Mouse (Mus musculus): Measurements from ENCODE around the gene Sergef.

The Sergef gene

GRCm38 (mm10) chr7:46542117-46542516 lies 97.5 kb downstream of the Sergef start:
- CTCF ChIA-PET: no interaction called here

GRCm38 (mm10) chr7:46540616-46541015 lies 99.0 kb downstream of the Sergef start:
- CTCF ChIA-PET: no interaction called here

GRCm38 (mm10) chr7:46536456-46537097 lies 103.0 kb downstream of the Sergef start:
- CTCF ChIA-PET: no interaction called here

DNA sequence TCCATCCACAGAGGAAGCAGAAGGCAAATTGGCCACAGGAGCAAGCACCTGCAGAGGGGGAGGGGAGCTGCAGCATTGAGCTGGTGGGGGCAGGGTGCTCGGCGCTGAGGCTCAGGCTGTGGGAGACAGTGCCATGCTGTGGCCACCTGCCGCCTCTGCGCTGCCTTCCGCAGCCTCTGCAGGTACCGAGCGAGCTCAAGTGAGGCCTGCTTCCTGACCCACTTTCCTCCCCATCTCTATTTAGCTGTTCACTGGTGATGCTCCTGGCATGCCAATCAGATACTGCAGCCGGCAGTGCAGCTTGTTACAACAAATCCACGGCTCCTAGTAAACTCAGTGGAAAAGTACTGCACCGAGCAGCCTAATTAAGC lies 104.2 kb downstream of the Sergef start:
- CTCF ChIA-PET: no interaction called here

GRCm38 (mm10) chr7:46534767-46535428 lies 104.7 kb downstream of the Sergef start:
- CTCF ChIA-PET: no interaction called here

DNA sequence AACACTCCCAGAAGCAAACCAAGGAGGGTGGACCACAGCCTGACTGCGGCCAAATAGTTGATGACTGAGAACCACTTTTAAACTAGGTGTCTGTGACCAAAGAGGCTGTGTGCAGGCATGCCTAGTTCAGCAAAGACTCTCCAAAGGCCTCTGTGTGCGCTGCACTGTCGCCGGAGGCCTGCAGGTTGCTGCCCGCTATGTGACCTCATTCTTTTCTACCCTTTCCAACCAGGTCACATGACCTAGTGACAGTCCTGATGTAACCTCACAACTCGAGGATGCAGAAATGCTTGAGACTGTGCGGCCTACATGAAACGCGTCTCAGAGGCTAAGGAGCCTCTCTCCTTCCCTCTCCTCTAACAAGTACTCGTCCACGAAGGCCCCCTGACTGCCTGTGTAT lies 106.1 kb downstream of the Sergef start:
- CTCF ChIA-PET: no interaction called here

GRCm38 (mm10) chr7:46531345-46531744 lies 108.3 kb downstream of the Sergef start:
- CTCF ChIA-PET: no interaction called here

DNA sequence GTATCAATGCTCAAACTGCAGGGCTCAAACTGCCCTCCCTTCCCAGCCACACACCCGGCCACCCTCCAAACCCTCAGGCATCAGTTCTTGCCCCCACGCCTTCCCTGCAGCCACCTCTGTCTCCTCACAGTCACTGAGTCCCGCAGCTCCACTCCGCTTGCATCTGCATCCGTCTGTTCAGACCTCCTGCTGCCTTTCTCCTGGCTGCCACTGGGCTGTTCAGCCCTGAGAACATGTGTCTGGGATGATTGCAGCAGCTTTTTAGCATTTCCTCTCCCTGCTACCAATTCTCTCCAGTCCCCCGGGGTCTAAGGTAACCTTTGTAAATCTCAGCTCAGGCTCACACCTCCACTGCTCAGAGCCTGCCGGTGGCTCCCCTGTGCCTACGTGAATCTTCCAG lies 109.7 kb downstream of the Sergef start:
- CTCF ChIA-PET: no interaction called here

- CTCF ChIA-PET: no interaction called here
Observed at GRCm38 (mm10) chr7:46529259-46529658, 110.3 kb downstream of the Sergef start.

GRCm38 (mm10) chr7:46526665-46527154 lies 112.9 kb downstream of the Sergef start:
- CTCF ChIA-PET: no interaction called here

DNA sequence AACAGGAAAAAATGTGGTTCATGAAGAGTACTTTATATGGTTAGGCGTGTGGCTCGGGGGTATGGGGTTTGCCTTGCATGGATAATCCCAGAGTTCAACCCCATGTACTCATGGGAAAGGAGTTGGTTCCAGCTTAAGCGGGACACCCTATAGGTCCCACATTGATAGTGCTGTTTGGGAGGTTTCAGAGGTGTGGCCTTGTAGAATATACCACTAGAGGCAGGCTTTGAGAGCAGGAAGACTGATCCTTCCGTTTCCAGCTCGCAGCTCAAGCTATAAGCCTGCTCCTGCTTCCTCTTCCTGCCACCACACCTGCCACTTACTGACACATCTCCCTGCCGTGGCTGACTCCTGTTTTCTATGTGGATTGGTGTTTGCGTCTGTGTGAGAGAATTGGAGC lies 116.4 kb downstream of the Sergef start:
- CTCF ChIA-PET: no interaction called here

GRCm38 (mm10) chr7:46521794-46522193 lies 117.8 kb downstream of the Sergef start:
- CTCF ChIA-PET: no interaction called here

DNA sequence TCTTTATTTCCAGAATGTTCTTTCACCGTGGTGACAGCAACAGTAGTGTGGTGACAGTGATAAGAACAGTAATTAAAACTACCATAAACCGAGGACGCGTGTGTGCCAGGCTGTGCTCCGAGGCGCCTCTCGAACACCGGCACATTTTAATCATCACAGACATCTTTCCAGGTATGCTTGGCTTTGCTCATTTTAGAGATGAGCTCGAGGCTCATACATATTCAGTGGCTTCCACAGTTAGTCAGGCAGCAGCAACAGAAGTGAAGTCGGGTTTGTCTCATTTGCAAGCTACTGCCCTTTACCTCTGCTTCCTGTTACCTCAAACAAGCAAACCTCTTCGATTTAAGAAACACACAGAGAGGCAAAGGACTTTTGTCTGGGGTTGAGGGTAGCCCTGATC lies 120.5 kb downstream of the Sergef start:
- CTCF ChIA-PET: no interaction called here

DNA sequence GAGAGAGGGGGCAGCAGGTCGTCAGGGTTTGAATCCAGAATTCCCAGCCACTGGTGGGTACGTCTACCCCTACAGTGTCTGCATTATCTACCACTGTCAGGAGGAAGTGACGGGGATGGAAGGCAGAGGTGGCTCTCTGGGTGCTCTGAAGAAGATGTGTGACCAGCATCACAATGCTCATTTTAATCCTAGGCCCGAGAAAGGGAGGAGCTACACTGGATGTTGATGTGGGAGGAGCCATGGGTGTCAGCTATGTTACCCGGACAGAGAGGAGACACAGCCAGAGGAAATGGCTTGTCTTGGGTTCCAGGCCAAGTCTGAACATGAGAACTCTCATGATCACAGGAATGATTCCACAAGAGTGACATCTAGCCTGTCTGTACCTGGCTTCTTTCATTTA lies 122.4 kb downstream of the Sergef start:
- CTCF ChIA-PET: no interaction called here

GRCm38 (mm10) chr7:46515960-46516359 lies 123.6 kb downstream of the Sergef start:
- CTCF ChIA-PET: interaction anchor here (0.6 kb wide), 1 partner anchor 996 kb away, joined by 3 read pairs; no protein-coding TSS in a partner anchor

GRCm38 (mm10) chr7:46514981-46515380 lies 124.6 kb downstream of the Sergef start:
- CTCF ChIA-PET: no interaction called here

DNA sequence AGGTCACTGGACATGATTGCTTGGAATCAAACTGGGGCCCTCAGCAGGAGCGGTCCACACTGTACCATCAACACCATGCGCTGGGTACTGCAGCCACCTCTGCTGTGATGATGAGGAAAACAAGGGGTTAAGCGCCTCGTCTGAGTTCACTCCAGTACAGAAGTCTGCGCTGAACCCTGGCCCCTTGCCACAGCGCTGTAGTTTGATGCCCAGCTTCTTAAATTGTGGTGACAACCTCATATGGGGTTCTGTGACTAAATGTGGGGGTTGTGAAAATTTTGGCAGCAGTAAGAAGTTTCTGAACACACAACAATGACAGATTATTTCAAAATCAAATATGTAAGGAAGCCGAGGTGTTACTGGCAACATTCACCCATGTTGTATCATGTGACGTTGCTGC lies 126.0 kb downstream of the Sergef start:
- CTCF ChIA-PET: no interaction called here

GRCm38 (mm10) chr7:46512792-46513191 lies 126.8 kb downstream of the Sergef start:
- CTCF ChIA-PET: interaction anchor here (0.6 kb wide), 1 partner anchor 9 kb away, joined by 8 read pairs; no protein-coding TSS in a partner anchor

DNA sequence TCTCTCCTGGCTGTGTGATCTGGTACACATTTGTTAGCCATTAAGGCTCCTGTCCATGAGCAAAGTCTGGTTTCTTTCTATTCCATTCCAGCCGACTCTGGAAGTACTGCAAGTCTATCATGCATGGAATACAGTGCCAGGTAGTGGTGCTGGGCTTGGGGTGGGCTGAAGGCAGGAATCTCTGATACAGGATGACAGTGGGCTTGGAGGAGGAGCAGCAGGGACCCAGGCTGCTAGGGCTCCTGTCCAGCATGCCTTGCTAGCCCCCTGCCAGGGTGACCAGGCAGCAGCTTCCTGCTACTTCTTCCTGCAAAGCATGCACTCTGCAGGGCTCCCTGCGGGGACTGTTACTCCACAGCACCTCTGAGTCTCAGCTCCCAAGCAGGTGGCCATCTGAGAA lies 128.8 kb downstream of the Sergef start:
- CTCF ChIA-PET: no interaction called here

- CTCF ChIA-PET: no interaction called here
Observed at GRCm38 (mm10) chr7:46509391-46510310, 130.0 kb downstream of the Sergef start.

DNA sequence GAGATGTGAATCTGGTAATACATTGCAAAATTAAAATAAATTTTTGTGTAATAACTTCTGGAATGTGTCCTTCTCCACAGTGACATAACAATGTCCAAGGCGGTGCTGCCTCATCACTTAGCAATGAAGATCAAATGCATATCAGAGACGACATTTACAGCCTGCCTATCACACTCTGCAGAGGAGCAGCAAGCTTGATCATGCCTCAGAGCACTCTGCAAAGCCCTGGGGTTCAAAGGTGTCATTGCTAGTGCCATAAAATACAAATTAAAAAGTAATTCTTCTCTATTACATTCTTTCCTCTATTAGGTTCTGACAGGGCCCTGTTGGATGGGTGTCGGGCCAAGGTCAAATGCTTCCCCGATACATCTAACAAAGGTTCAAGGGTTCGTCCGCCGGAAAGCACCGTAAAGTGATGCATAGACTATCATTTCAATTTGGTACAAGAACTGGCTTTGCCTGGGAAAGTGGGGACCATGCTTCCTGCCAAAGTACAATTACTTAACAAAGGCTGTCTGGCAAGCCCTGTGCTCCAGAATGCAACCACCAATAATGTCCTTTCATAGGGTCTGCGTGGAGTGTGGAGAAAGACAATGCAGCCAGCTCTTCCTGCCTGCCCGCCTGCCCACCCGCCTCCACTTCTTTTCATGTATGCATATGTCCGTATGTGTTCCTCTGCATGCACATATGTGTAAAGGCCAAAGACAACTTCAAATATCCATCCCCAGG lies 130.9 kb downstream of the Sergef start:
- CTCF ChIA-PET: no interaction called here

DNA sequence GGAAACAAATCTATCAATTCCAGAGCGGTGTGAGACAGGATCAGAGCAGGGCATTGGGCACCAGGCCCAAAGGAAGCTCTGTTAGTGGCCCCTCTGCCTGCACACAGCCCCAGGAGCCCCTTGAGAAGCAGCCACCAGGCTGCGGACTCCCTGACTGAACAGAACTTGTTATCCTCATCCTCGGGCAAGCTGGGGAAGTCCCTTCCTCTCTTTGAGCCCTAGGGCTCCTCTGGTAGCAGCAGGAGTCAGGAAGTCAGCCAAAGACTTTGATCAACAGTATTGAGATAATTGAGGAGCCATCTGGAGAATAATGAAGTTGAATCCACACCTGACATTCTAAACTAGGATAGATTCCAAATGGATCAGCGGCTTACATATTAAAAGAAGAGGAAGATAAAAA lies 135.4 kb downstream of the Sergef start:
- CTCF ChIA-PET: interaction anchor here (0.8 kb wide), 1 partner anchor 8 kb away, joined by 8 read pairs; no protein-coding TSS in a partner anchor

Data from spleen, embryonic (tissue).